10 mouse cellular contexts compared by ENCODE assay signal in the genomic region with DNA sequence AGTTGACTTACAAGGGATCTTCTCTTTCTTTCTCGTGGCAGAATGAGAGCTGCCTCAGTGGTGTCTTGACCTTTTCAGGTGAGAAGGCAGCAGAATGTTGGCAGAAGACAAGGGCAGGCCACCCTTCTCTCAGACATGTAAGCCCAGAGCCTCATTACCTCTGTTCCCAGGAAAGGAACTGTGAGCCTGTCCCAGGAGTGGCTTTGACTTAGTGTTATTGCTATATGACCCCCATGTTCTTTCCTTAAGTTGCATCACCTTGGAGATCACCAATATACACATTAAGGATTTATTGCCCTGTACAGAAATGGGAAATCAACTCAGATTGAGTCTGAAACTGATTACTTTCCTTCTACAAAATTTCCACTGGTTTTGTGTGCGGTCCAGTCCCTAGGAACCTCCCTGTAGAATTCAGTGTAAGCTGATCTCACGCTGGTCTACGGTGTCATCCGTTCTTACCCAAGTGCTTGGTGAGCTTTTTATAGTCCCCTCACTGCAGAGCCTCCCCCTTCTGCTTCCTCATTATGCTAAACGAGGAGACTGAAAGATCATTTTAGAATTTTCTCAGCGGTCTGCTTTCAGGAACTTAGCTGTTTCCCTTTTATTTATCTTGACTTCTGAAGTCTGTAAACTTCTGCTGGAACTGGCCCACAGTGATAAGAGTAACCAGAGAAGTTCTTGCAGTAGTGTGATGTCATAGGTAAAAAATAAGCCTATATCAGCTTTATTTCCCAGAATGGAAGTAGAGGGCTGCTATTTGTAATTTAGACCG.
DNase-seq lines count a peak whose midpoint lies in the region; ATAC-seq and TF ChIP-seq lines count a peak whose summit lies in the region.
"Had no signal": no experiment of that assay in that cellular context is flagged by ENCODE, and none has a peak within 500 bp of the region (broad histone marks: within the 10 kb centered on the region; RNA-seq: fewer than 3 reads in every experiment).

No protein-coding gene starts in this region.

- no peaks in the 10 kb centered on the region for H3K27me3 ChIP-seq in lung, postnatal 0 days (replicated peaks; ENCODE audit: insufficient read depth, low read length)
- H3K27me3 ChIP-seq in intestine, embryonic 15.5 days (replicated peaks), result no peaks in the 10 kb centered on the region
- no peaks in the 10 kb centered on the region for H3K27me3 ChIP-seq in small intestine, adult 2 months (ENCODE audit: control insufficient read depth, insufficient read depth, low read length)

- 38% methylated on average over 8 of the region's 8 CpGs for WGBS in lung, postnatal 0 days
- 27% methylated on average over 8 of the region's 8 CpGs for WGBS in intestine, embryonic 15.5 days
- WGBS in small intestine, adult 2 months, result 8% methylated on average over 8 of the region's 8 CpGs

- no peak for TF ChIP-seq CTCF in lung, postnatal 0 days (IDR thresholded peaks at IDR 0.05)
- TF ChIP-seq CTCF in small intestine, adult 2 months (IDR thresholded peaks at IDR 0.05; ENCODE audit: extremely low read depth, insufficient read length, insufficient replicate concordance, low read depth, low read length), result no peak

- no peaks in the 10 kb centered on the region for H3K9me3 ChIP-seq in lung, postnatal 0 days (ENCODE audit: low read length)
- no peaks in the 10 kb centered on the region for H3K9me3 ChIP-seq in intestine, embryonic 15.5 days

- no peak overlapping the region for H3K4me3 ChIP-seq in lung, postnatal 0 days (ENCODE audit: low read depth, low read length)
- H3K4me3 ChIP-seq in intestine, embryonic 15.5 days (replicated peaks), result no peak overlapping the region
- H3K4me3 ChIP-seq in small intestine, adult 2 months (ENCODE audit: low read depth, low read length), result no peak overlapping the region

- peak; percentile 57 for ATAC-seq in lung, postnatal 0 days
- ATAC-seq in intestine, embryonic 15.5 days, result peak; percentile 60
- ATAC-seq: midbrain, embryonic 16.5 days had no signal

- no peak for TF ChIP-seq POLR2A in small intestine, adult 2 months (IDR thresholded peaks at IDR 0.05; ENCODE audit: low read depth, low read length)

- DNase-seq in heart, adult 18-20 months, result peak; percentile 38 to 43
- DNase-seq in heart, adult 8-10 months (ENCODE audit: low spot score), result no peak
- DNase-seq in lung, postnatal 0 days (ENCODE audit: low spot score), result peak; percentile 34
- no peak for DNase-seq in lung, postnatal 10 days
- no peak for DNase-seq in right cerebral cortex, postnatal 10 days (ENCODE audit: low spot score in 2 of 2)
- DNase-seq in T-cell, adult 2 months (ENCODE audit: low spot score), result no peak
- DNase-seq: spleen, adult 18-20 months had no signal

- H3K4me2 ChIP-seq in lung, postnatal 0 days (replicated peaks; ENCODE audit: low read depth, low read length), result no peak overlapping the region
- H3K4me2 ChIP-seq in intestine, embryonic 15.5 days (replicated peaks), result 0 out of 2 replicates have a peak overlapping the region, but pooled peaks have one; percentile 4

- TF ChIP-seq EP300 in lung, postnatal 0 days (IDR thresholded peaks at IDR 0.05), result no peak

- no peaks in the 10 kb centered on the region for H3K4me1 ChIP-seq in lung, postnatal 0 days (ENCODE audit: insufficient read depth, low read depth, low read length)
- H3K4me1 ChIP-seq in intestine, embryonic 15.5 days (replicated peaks), result peaks cover 3% of the 10 kb centered on the region; the same call in 1 of the 2 replicates
- H3K4me1 ChIP-seq in small intestine, adult 2 months (ENCODE audit: control insufficient read depth, insufficient read depth, insufficient read length, low read length), result peaks cover 22% of the 10 kb centered on the region

- H3K36me3 ChIP-seq in lung, postnatal 0 days (ENCODE audit: insufficient read depth, low read length), result no peaks in the 10 kb centered on the region
- no peaks in the 10 kb centered on the region for H3K36me3 ChIP-seq in intestine, embryonic 15.5 days
- no peaks in the 10 kb centered on the region for H3K36me3 ChIP-seq in small intestine, adult 2 months (ENCODE audit: control insufficient read depth, insufficient read depth, low read length)

- no peak overlapping the region for H3K9ac ChIP-seq in lung, postnatal 0 days (replicated peaks; ENCODE audit: low read depth)
- H3K9ac ChIP-seq in intestine, embryonic 15.5 days, result no peak overlapping the region

- no peak overlapping the region for H3K27ac ChIP-seq in lung, postnatal 0 days (ENCODE audit: low read length)
- peak overlapping the region; percentile 68; the same call in 1 of the 2 replicates for H3K27ac ChIP-seq in intestine, embryonic 15.5 days
- H3K27ac ChIP-seq in small intestine, adult 2 months (ENCODE audit: insufficient read depth, low read depth, low read length), result peak overlapping the region; percentile 74

Comparison
In these comparisons a context has a peak if more than half of its experiments do, and no peak if none do; other contexts are left out.
1. DNase-seq: peak in heart, adult 18-20 months (2 of 2) and lung, postnatal 0 days (single experiment); none in heart, adult 8-10 months (single experiment), lung, postnatal 10 days (single experiment), right cerebral cortex, postnatal 10 days (0 of 2) and T-cell, adult 2 months (single experiment).